Mouse (Mus musculus) c-Kit-negative CD71-positive TER-119-positive erythroid progenitor cells, embryonic 14.5 days (primary cell): ENCODE data around the gene Sin3a.
A peak's percentile ranks its signal among the peaks of the same experiment; 100 is the strongest.

ENCODE experiments used
- DNase-seq: peaks from one replicate; pipeline ENCODE4 v3.0.0-alpha.2; 2013; ENCODE audit warnings: low read depth, low spot score

Gene Sin3a

DNA sequence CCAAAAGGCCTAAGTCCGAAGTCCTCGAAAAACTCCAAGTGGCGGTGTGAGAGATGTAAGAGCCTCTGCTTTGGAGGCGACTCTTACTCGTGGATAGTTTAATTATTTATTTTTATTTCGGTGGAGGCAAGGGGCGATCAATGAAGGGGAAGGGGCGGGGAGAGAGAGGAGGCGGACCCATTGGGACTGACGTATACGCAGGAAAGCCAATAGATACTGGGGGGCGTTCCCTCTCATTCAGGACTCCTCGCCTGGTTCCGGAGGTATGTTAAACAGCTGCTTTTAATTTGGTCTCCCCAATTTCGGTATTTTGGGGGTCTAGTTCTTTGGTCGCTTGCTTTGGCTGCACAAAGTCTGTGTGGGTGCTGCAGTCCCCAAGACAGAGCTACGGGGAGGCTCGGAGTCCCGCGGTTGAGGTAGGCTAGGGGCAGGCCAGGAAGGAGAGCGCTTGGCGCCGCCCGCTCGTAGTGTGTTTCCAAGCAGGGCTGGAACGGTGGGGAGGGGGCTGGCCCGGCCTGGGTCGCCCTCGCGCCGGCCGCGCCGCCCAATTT lies at the start of gene Sin3a:
TSS of gene Sin3a (plus strand) at position 240 of the 551 bp plus-strand sequence.
- peak; percentile 69 for DNase-seq

DNA sequence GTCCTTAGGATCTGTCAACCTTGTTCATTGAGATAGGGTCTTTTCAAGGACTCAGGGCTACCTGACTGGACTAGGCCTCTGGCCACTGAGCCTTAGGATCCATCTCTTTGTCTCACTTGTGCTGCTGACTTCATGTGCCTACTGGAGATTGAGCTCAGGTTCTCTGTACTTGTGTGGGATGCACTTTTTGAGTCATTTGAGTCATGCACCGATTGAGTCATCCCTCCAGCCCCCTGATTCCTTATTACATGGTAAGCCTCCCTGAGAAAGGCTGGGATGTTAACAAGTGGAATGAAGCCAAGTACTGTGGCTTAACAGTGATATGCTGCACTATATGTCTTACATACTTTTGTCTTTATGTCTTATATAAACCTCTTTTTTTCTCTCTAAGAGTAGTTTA lies 40.1 kb upstream of the Sin3a start:
- no peak for DNase-seq

DNA sequence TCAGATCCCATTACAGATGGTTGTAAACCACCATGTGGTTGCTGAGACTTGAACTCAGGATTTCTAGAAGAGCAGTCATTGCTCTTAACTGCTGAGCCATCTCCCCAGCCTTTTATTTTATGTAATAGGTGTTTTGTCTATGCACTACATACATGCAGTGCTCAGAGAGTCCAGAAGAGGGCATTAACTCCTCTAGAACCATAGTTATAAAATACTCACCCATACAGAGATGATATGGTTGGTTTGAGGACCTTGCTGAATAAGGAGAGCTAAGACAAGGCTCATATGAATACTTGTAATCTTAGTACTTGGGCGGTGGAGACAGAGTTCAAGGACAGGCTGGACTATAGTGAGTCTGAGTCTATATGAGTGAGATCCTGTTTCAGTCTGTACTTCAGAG lies 15.6 kb upstream of the Sin3a start:
- peak; percentile 34 for DNase-seq

DNA sequence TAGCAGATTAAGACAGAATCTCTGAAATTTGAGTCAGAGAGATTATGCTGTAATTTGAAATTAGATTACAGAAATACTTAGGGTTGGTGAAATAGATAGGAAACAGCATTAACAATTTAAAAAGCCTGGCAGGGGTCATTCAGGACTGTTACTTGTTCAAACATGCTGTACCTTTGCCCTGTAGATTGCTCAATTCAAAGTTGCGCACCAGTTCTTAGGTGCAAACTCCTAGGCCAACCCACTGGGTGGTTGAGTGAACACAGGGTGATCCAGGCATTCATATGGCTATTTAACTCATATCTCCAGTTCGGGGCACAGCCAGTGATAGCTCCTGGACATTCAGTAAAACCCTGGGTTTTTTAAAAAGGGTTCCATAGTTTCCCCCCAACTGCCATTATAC lies 7.7 kb upstream of the Sin3a start:
- DNase-seq, result no peak

DNA sequence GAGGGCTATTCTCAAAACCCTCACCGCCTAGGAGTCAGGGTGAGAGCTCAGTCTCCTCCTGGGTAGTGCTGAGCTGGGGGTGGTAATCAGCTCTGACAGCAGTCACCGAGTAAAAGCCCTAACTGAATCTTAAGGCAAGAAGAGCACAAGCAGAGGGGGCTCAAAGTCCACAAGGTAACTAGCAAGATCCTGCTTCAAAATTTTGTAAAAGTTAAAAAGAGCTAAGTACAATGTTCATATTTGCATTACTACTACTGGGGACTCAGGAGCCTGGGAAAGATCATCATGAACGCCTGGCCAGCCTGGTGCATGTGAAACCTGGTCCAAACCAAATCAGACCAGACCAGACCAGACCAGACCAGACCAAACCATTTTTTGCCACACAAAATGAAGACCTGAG lies 3.6 kb upstream of the Sin3a start:
- no peak for DNase-seq

DNA sequence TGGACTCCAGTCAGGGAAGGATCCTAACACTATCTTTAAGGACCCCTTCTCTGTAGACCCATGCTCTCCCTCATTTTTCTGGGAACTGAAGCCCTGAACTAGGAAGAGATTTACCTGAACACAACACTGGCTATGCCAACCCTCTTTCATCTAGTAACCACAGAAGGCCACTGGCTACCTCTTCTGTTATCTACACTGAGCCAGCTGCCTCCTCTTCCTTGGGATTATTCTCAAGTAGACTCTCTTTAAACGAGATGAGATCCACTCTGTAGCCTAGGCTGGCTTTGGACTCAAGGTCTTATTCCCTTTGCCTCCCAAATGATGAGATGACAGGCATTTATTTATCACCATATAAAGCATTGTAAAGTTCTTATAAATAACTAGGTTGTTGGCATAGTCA lies 1.6 kb upstream of the Sin3a start:
- peak; percentile 31 for DNase-seq

DNA sequence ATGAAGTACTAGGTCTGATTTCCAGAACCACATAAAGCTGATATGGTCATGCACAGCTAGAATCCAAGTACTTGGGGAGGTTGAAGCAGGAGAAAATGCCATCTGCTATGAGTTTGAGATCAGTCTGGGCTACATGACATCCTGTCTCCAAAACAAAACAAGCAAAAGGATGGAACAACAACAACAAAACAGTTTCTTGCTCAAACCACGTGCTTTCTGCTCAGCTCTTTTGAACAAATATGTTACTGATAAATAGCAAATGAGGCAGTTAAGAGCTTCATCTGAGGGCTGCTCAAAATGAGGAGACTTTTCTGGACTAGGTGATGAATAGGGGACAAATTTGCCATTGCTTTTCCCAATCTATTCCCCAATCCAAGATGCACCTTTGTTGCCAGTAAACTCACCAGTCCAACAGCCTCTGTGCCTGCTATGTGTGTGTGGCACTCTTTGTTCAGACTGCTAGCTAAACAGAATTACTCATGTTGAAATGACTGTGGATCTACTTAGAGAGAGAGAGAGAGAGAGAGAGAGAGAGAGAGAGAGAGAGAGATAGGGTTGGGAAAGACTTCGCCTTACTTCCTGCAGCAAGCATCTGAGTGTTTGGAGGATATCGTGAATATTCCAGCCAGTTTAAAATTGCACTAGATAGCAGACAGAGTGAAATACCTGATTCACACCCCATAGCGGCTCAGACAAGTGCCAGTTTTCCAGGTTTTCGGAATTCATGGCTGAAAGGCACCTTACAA lies 867 bp upstream of the Sin3a start:
- no peak for DNase-seq

DNA sequence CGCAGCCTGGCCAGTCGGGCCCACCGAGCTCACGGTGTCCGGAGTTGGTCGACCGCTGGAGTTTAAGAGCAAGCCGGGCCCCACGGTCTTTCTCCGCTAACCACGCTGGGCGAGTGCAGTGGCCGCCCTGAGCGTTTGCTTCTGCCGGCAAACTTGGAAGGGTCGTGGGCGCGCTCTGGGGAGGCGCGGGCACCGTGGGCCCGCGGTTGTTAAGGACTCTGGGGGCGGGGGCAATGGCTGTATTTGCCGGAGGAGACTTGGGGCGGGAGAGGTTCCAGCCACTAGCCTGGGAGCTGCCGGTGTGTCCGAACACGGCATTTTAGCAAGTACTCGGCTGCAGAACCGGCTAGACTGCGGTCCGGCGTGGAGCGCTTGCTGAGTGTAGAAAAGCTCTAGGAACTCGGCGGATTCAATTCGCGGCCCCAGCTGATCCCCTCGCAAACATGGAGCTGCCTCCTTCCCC lies 717 bp downstream of the Sin3a start:
- DNase-seq, result peak; percentile 39

DNA sequence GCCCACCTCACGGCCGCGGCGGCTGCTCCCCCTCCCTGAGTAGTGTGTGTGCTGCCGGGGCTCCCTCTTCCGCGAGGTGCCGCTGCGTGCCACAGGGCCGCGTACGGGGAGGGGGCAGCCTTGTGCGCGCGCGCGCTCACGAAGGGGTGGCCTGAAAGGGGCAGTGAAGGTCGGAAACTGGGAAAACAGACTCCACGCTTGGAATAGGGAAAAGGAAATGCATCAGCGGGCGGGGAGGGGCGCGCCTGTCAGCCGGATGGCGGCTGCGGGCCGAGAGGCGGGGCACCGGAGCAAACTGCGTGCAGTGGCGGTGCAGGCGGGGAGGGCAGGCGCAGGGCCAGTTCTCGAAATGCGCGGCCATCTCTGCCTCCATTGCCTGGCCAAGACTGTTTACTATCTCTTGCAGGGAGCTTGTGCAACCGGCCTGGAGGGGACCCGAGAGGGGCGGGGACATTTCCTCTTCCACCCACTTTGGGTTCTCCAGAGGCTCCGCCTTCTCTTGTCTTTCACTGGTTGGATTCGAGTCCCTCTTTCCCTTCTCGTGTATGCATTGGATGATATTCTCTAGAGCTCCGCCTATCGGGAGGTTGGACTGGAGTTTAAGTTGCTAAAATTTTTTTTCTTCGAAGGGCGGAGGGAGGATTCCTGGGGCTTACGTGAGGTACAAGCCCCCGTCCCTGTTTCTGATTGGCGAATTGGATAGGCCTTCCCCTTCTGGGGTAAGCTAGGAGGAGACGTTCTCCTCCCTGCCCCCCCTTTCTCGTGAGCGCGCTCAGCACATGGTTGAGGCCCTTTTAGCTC lies 1.3 kb downstream of the Sin3a start:
- peak; percentile 99 for DNase-seq

DNA sequence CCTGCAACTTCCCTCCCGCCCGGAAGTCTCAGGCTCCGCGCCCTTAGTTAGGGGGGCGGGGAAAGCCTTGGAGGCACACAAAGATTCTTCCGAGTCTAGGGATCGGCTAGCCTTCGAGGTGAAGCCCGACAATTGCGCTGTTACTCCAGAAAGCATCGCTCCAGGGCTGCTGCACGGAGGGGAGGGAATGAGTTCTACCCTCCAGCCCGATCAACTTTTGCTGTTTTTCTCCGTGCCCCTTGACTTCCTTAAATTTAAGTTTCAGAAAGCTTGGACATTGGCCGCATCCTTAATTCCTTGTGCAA lies 1.9 kb downstream of the Sin3a start:
- DNase-seq, result no peak

DNA sequence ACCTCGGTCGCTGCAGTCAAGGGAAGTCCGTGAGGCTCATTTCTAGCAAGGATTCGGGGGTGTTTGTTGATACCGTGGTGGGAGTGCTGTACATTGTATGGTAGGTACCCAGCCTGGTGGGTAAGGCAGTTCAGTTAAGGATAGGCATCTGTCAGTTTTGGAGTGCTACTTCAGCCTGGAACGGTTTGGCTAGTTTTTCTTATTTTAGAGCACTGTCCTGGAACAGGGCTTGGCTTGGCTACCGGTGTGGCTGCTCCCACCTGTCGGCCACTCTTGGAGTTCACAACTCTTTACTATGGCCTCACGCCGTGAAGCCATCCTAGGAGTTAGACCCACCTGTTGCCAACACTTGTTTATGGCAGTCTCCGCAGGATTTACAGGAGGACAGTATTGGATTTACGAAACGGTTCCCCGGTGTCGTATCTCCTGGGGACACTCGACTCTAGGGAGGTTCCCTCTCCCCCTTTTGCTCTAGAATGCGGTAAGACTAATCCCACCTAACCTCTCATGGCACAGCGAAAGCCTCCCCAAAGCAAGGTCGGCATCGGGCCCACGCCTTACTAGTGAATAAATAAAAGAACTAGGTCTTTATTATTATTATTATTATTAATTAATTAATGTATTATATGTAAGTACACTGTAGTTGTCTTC lies 2.5 kb downstream of the Sin3a start:
- peak; percentile 27 for DNase-seq

DNA sequence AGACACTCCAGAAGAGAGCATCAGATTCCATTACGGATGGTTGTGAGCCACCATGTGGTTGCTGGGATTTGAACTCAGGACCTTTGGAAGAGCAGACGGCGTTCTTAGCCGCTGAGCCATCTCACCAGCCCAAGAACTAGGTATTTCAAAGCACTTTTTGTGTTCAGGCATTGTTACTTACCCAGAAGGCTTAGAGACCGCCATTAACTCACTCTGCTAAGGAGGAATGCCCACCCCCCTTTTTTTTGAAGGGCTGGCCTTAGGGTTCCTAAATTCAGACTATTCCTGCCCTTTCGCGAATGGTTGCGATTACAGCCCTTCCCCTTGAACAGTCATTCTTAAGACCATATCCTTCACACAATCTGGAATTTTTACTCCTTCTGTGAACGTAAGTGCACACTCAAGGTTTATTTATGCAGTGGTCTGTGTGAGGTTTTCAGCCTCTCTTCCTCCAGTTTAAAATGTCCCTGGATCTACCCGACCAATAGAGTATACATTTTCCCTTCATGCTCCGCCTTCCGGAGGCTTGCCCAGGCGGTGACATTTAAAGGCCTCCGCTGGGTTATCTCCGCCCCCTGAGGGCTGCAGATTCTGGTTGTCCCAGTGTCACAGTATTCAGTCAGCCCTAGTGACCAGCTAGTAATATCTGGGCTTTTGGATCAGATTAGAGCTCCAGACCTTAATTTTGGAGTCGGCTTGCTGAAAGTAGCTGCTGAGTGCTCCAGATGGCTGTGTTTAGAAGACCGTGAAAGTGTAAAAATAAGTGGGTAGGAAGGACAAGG lies 3.2 kb downstream of the Sin3a start:
- DNase-seq, result peak; percentile 70

DNA sequence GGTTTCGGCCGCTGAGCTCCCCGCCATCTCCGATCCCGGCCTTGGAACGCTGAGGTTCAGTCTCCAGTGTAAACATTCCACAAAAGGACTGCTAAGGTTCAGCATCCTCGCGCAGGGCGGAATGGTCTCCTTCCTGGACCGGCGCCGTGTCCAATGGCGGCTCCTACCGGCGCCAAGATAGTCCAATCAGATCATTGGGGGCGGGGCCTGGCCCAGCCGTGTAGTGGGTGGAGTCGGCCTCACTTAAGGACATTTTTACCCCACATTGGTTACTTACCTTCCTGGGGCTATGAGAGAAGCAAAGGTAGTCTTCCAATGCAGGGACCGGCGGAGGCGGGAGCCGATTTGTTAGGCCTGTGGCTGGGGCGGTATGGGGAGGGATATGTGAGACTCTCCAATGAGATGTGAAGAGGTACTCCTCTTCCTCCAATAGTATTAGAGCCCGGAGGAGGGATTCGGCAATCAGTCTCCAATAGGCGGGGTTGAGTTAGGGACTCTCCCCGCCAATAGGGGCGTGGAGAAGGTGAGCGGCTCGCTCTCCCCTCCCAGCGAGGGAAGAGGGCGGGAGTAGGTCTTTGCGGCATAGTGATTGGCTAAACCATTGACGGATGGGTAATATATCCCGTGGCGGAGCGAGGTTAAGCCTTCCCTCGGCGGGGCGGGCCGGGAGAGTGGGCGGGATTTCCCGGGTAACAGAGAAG lies 4.0 kb downstream of the Sin3a start:
- DNase-seq, result peak; percentile 98

DNA sequence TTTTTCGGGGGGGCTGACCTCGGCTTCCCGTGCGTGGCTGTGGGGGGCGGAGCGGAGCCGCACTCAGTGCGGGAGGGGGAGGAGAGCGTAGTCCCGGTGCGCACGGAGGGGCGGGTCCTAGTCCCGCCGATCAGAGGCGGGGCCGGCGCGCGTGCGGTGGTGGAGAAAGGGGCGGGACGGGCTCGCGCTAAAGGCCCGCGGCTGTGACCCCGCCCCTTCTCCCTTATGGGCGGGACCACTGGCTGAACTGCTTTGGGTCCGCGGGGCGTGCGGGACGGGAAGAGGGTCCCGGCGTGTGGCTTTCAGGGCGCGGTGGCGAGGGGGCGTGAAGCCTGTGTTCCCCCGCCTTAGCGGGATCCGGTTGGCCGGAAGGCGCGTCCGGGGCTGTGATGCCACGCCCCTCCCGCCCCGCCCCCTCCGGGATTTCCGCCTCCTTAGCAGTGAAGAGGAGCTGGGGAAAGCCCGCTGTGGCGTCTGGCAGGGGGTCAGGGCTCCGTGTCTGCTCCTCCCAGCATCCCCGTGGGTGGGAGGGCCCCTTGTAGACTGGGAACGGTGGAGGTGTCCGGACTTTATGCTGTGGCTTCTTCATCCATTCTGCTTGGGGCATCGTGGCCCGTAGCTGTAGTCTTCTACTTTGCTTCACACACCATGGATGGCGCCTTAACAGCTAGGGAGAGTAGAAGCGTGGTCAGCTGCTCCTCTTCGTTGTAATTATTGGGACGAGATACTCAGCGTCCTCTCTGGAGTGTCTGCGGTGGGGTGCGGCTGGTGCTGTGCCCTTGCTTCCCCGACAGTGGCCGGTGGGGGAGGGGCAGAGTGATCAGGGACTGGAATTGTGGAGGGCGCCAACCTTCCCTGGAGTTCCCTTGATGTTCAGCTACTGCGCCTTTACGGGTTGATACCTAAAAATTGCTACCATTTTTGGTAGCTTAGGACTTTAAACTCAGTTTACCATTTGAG lies 5.1 kb downstream of the Sin3a start:
- DNase-seq, result peak; percentile 81

DNA sequence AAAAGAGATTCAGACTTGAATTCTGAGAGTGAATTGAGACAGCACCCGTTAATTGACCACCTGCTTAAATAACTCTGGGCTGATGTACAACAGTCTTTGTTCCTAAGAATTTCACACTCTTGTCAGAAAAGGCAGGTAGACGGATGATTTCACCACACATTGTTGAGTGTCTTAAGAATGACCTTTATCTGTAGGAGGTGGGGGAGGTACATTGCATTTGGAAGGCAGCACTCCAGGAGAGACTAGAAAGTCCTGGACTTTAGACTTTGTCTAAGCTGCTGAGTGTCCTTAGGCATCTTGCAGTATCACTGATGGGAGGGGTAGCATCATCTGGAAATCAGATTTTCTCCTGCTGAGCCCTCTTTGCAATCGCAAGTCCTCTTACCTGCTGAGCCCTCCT lies 10.4 kb downstream of the Sin3a start:
- no peak for DNase-seq

DNA sequence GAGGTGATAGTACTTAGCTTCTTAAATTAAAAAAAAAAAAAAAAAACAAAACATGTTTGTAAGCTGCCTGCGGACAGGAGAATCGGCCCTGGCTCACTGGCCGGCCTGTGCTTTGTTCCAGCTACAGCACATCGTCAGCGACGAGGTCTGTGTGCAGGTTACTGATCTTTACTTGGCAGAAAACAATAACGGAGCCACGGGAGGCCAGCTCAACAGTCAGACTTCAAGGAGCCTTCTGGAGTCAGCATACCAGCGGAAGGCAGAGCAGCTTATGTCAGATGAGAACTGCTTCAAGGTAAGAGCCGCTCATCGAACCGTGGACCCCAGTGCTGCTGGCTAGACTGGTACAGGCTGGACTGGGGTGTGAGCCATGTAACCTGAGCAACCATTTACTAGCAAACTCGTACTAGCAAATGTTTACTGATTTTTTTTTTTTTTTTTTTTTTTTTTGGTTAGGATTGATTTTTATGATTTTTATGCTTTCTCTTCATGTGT lies 45.5 kb downstream of the Sin3a start:
- no peak for DNase-seq

DNA sequence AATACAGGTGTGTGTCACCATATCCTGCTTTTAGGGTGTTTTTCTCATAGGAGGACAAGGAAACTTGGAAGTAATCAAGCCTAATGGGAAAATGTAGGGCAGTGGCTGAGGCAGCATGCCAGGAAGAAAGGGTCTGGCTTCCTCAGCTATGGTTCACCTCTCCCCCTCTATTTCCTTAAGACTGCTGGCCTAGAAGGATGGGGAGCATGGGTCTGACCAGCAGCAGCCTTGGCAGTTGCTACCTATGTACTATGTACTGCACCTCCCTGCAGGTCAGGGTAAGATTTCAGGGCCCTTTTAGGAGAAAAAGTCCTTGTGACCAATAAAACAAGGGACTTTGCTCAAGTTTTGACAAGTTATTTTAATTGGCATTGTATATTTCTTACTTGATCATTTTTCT lies 57.8 kb downstream of the Sin3a start:
- DNase-seq, result no peak

DNA sequence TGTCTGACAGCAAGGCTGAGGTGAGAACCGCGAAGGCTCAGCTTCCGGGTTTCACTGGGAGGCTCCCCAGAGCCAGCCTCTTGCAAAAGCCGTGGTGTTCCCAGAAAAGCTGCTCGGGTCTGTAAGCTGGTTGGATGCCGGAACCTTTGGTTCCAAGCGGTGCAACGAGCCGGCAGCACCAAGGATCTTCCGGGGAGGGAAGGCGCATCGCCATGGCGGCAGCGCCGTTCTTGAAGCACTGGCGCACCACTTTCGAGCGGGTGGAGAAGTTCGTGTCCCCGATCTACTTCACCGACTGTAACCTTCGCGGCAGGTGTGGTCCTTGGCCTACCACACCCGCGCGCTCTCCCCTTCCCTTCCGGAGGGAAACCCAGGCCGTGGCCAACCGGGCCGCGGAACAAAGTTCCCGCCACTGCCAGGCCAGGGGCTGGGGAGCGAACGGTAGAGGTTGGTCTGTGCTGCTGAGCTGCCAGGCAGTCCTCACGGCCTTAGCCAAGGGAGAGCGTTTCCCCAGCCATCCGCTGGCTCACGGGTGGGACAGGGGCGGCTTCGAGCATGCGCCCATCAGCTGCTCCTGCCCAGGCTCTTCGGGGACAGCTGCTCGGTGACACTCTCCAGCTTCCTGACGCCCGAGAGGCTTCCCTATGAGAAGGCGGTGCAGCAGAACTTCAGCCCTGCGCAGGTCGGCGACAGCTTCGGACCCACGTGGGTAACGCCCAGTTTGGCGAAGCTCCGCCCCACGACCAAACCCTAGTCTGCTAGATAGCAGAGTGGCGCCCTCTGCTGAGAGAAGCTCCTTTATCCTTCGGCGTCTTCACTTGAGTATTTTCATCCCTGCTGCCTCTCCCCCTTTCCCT lies 59.0 kb downstream of the Sin3a start, which contains the start of gene Man2c1:
TSS of gene Man2c1 (plus strand) at position 114 of the 857 bp plus-strand sequence.
- peak; percentile 88 for DNase-seq

DNA sequence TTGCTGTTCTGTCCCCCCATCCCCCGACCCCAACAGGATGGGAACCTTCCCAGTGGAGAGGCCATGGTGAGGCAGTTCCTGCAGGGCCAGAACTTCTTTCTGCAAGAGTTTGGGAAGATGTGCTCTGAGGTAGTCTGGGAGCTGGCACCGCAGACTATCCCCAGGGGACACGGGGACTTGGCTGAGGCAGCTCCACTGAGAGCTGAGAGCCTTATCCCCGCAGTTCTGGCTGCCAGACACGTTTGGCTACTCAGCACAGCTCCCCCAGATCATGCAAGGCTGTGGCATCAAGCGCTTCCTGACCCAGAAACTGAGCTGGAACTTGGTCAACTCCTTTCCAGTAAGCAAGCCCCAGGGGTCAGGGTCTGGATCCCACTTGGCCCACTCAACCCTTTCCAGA lies 65.4 kb downstream of the Sin3a start:
- DNase-seq, result no peak
